Mouse (Mus musculus): ENCODE measurements at regions not wholly inside any gene's neighbourhood (a gene's known extent, or its start where the extent isn't known, plus 50 kb on each side); places are given as distances from the start of the nearest gene placed in this dataset.

DNA sequence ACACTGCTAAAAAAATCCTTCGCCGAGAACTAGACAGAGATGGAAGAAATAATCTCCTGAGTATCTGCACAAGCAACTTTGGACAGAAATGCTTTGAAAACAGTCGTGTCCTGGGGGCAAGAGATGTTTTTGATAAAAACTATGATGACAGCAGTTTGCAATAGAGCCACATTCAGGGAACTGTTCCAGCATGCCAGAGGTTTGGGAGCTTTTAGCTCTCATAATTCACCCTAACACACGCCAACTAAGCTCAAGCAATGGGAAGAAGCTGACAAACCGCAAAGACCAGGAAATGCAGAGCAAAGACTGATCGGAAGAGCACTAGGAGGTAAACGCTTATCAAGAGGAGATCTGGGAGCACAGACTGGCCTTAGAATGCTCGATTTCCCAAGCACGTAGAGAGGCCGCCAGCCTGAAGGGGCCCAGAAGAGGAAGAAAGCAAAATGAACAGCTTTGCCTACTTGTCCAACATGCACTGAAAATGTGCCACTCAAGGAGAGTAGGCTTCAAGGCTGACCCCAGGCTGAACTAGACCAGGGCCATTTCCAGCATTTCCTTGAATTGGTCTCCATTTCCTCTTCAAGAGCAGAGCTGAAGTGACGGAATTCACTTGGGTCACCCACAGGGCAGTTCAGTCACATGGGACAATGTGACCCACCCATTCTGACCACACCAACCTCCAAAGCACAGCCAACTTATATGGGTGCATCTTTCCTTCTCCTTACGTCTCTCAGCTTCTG is 130.7 kb downstream of the Kcna5 start:
- no peak overlapping the region for H3K27ac ChIP-seq (ENCODE audit: insufficient read depth, low read length)
- H3K4me3 ChIP-seq (ENCODE audit: insufficient read depth, low read length) = no peak overlapping the region
- no peak for TF ChIP-seq POLR2A (IDR thresholded peaks at IDR 0.05; ENCODE audit: extremely low read depth, insufficient read depth, low read length)
- no peak for TF ChIP-seq CTCF (IDR thresholded peaks at IDR 0.05; ENCODE audit: extremely low read depth, insufficient read depth, low read length)
- H3K4me1 ChIP-seq (ENCODE audit: control insufficient read depth, insufficient read depth, low read length) = no peaks in the 10 kb centered on the region

DNA sequence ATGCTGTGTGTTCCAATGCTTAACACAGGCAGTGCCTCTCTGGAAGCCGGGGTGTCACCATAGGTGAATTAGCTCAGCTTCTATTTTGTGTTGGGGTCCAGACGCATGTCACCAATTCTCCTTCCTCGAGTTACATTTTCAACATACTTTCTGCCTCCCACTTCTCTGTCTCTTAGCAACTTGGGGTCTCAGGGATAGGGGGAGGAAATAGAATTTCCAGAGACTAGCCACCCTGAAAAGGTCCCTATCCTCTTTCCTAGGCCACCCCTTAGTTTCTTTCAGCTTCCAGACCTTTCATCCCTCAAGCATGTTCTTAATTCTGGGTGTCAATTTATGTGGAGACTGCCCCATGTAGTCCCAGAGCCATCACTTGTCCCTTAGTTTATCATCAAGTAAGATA is 135.6 kb downstream of the Kcna5 start:
- Histone ChIP-seq H3K27ac (ENCODE audit: insufficient read depth, low read length) (no peak overlapping the region), H3K4me1 (ENCODE audit: control insufficient read depth, insufficient read depth, low read length) (no peaks in the 10 kb centered on the region), H3K4me3 (ENCODE audit: insufficient read depth, low read length) (no peak overlapping the region)
- no peak for TF ChIP-seq POLR2A (IDR thresholded peaks at IDR 0.05; ENCODE audit: extremely low read depth, insufficient read depth, low read length)
- TF ChIP-seq CTCF (IDR thresholded peaks at IDR 0.05; ENCODE audit: extremely low read depth, insufficient read depth, low read length) = no peak

DNA sequence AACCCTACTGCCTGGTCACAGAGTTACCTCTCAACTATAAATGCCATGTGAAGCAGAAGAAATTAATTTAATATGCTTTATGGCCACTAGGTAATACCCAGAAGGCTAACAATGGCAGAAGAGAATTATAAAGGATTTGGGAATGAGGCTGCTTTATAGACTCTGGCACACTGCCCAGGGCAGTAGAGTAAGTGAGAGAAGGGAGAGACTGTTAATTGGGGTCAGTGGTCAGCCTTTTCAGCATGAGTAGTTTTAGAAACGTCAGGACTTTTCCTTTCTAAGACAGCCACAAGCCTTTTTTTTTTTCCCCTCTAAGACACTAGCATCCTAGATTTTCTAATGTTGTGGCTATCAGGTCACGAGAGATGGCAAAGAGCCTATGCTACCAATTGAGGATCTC is 136.6 kb downstream of the Kcna5 start:
- Histone ChIP-seq H3K4me1 (ENCODE audit: control insufficient read depth, insufficient read depth, low read length) (no peaks in the 10 kb centered on the region), H3K4me3 (ENCODE audit: insufficient read depth, low read length) (no peak overlapping the region), H3K27ac (ENCODE audit: insufficient read depth, low read length) (no peak overlapping the region)
- TF ChIP-seq CTCF (IDR thresholded peaks at IDR 0.05; ENCODE audit: extremely low read depth, insufficient read depth, low read length) = no peak
- no peak for TF ChIP-seq POLR2A (IDR thresholded peaks at IDR 0.05; ENCODE audit: extremely low read depth, insufficient read depth, low read length)

DNA sequence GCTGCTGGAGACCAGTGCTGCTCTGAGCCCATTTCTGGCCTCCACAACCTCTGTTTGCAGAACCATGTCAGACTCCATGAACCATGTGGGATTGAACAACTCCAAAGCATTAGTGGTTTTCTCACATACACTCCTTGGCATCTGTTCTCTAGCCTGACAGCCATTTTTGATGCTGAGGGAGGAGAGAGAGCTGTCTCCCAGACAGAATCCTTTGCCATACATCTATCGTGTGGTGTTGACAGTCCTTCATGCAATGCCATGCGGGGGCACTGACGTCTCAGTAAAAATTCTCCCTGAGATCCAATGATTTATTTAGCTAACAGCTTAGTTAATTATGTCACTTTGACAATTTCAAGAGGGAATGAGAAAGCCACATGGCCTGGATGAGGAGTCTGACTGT is 140.2 kb downstream of the Kcna5 start:
- H3K4me1 ChIP-seq (ENCODE audit: control insufficient read depth, insufficient read depth, low read length) = no peaks in the 10 kb centered on the region
- H3K4me3 ChIP-seq (ENCODE audit: insufficient read depth, low read length) = no peak overlapping the region
- TF ChIP-seq CTCF (IDR thresholded peaks at IDR 0.05; ENCODE audit: extremely low read depth, insufficient read depth, low read length) = no peak
- no peak for TF ChIP-seq POLR2A (IDR thresholded peaks at IDR 0.05; ENCODE audit: extremely low read depth, insufficient read depth, low read length)
- H3K27ac ChIP-seq (ENCODE audit: insufficient read depth, low read length) = no peak overlapping the region

DNA sequence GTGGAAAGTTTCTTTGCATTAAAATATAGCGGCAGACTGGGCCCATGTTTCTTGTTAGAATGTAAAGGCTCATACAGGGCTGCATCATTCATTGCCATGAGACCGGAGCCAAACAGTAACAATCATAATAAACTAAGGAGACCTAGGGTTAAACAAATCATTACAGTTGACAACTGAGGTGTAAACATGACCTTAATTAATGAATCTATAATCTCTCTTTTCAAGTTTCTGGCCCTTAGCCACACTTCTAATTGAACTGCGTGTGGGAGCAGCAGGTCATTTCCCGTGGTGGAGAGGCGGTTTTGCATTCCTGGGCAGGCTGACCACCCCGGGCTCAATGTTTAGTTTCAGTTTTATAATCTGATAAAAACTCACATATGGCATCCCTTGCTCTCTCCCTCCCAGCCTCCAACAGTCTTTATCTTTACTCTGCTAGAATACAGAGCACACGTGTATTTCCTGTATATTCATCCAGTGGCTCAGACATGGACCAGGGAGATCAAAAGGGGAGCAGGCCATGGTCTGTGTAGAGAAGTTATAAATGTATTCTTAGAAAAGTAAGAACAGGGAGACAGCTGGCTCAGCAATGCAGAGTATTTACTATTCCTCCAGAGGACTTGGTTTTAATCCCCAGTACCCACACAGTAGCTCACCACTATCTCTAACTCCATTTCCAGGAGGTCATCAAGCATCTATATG is 141.0 kb downstream of the Kcna5 start:
- no peak overlapping the region for H3K27ac ChIP-seq (ENCODE audit: insufficient read depth, low read length)
- H3K4me1 ChIP-seq (ENCODE audit: control insufficient read depth, insufficient read depth, low read length) = no peaks in the 10 kb centered on the region
- no peak for TF ChIP-seq POLR2A (IDR thresholded peaks at IDR 0.05; ENCODE audit: extremely low read depth, insufficient read depth, low read length)
- no peak overlapping the region for H3K4me3 ChIP-seq (ENCODE audit: insufficient read depth, low read length)

DNA sequence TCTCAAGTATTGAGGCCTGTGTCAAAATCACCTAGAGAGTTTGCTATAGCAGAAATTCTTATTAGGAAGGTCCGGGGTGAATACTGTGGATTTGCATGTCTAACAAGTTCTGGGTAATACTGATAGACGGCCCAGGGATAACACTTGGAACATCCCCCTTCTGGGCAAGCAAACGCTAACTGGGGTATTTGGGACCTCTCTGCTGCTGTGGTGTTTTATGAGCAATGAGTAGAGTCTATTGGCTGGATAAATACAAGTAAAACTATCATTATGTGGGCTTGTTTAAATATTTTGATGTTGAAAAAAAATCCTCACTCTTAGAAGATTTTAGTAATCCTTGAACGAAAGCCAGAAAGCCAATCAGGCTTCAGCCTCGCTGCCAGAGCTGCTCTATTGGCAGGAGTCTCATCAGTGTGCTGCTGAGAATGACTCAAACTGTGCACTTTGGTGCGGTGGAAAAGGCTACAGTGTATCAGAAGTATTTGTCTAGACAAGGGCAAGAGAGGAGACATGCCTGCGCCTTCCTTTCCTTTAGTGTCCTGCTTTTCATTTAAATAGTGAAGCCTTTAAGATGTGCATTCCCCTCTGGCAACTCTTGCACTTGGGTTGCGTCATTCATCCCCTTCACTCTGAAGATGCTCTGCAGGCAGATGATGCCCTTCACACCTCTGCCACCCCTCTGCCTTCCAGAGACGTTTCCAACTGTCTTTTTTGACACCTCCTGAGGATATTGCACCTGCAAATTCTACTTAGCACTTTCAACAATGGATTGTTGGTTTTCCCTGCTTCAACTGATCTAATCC is 150.8 kb downstream of the Kcna5 start:
- no peak overlapping the region for H3K4me3 ChIP-seq (ENCODE audit: insufficient read depth, low read length)
- TF ChIP-seq POLR2A (IDR thresholded peaks at IDR 0.05; ENCODE audit: extremely low read depth, insufficient read depth, low read length) = no peak
- TF ChIP-seq CTCF (IDR thresholded peaks at IDR 0.05; ENCODE audit: extremely low read depth, insufficient read depth, low read length) = no peak
- no peak overlapping the region for H3K27ac ChIP-seq (ENCODE audit: insufficient read depth, low read length)
- H3K4me1 ChIP-seq (ENCODE audit: control insufficient read depth, insufficient read depth, low read length) = no peaks in the 10 kb centered on the region

DNA sequence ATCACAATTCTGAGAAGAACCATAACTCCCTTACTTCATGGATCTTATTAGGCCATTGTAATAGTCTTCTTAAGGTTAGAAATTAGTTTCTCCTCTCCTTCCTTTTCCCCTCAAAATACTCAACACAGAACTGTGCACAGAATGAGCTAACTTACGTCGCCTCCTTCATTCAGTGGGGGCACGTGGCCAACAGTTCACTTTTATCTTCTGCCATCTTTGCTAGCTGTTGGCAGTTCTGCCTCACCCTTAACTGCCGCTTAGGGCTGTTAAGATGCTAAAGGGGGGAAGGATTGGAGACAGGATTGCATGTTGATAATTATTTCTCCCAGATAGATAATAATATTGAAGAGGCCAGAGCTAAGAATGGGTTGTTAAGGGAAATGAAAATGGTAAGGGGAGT is 158.0 kb downstream of the Kcna5 start:
- no peak overlapping the region for H3K27ac ChIP-seq (ENCODE audit: insufficient read depth, low read length)
- H3K4me3 ChIP-seq (ENCODE audit: insufficient read depth, low read length) = no peak overlapping the region
- no peaks in the 10 kb centered on the region for H3K4me1 ChIP-seq (ENCODE audit: control insufficient read depth, insufficient read depth, low read length)
- TF ChIP-seq POLR2A (IDR thresholded peaks at IDR 0.05; ENCODE audit: extremely low read depth, insufficient read depth, low read length) (no peak), CTCF (IDR thresholded peaks at IDR 0.05; ENCODE audit: extremely low read depth, insufficient read depth, low read length) (no peak)

DNA sequence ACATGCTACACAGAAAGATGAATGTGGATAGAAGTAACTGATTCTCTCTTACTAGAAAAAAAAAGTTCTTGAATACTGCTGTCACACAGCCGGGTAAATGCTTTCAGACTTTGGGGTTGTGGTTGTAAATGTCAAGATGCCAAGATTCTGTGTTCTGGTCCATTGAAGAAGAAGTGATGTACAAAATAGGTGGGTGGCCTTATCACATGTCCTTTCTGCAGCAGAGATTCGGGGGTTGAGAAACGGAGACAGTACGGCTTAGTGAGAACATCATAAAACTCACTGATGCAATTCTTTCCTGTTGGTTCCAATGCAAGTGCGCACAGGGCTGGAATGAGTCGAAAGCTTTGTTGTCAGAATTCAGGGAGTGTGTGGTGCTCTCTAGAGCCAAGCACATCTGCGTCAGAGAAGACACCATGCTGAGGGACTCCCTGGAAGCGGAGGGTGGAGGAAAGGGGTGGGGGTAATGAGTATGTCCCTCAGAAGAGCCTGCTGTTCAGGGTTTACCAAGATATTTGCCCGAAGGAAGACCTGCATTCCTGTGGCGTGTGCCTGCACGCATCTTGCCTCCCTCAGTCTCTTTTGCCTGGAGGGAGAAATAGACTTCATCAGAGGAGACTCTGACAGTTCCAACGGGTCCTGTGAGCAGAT is 160.1 kb downstream of the Kcna5 start:
- Histone ChIP-seq H3K4me3 (ENCODE audit: insufficient read depth, low read length) (no peak overlapping the region), H3K4me1 (ENCODE audit: control insufficient read depth, insufficient read depth, low read length) (no peaks in the 10 kb centered on the region), H3K27ac (ENCODE audit: insufficient read depth, low read length) (no peak overlapping the region)
- TF ChIP-seq POLR2A (IDR thresholded peaks at IDR 0.05; ENCODE audit: extremely low read depth, insufficient read depth, low read length) = no peak
- TF ChIP-seq CTCF (IDR thresholded peaks at IDR 0.05; ENCODE audit: extremely low read depth, insufficient read depth, low read length) = no peak

DNA sequence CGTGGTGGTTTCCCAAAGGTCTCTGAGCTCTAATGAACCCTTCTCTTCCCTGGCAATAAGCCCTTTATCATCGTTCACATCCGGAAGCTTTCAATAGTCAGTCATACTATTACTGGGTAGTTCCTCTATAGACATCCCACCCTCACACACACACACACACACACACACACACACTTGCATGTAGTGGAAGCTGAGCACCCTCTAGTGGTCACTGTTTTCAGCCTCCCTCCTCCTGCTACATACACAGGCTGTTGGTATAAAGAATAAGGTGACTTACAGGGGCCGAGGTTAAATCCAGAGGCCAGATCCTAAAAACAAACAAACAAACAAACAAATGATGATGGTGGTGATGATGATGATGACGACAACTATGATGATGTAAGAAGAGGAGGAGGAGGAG is 163.2 kb downstream of the Kcna5 start:
- Histone ChIP-seq H3K4me3 (ENCODE audit: insufficient read depth, low read length) (no peak overlapping the region), H3K27ac (ENCODE audit: insufficient read depth, low read length) (no peak overlapping the region), H3K4me1 (ENCODE audit: control insufficient read depth, insufficient read depth, low read length) (no peaks in the 10 kb centered on the region)
- TF ChIP-seq CTCF (IDR thresholded peaks at IDR 0.05; ENCODE audit: extremely low read depth, insufficient read depth, low read length) (peak; percentile 75), POLR2A (IDR thresholded peaks at IDR 0.05; ENCODE audit: extremely low read depth, insufficient read depth, low read length) (no peak)
